Mouse (Mus musculus) central nervous system, embryonic 18 days (tissue): ENCODE data around the gene Efcab5. TPM values are rescaled to one million over a fixed set of nuclear protein-coding genes. Genes with fewer than 3 reads are reported as not detected.

Experiments
- polyA plus RNA-seq: library from polyadenylated mRNA; depleted of rRNA; stranded (reverse); fragments of >200 nt; gene quantifications from 2 replicates; pipeline ENCODE4 v1.2.3, GENCODE M21; 2012; rRNA removed

Gene Efcab5
- 3.0 and 3.2 TPM in 2 replicates for polyA plus RNA-seq

GRCm38 (mm10) chr11:77188868-77189267 is at the start of gene Efcab5:
Gene Efcab5, minus strand, starts transcription at chr11:77188968.

GRCm38 (mm10) chr11:77215951-77216760 is 27.4 kb upstream of the Efcab5 start, which contains the start of gene Ssh2:
Gene Ssh2, plus strand, starts transcription at chr11:77216287.

GRCm38 (mm10) chr11:77078273-77079134 is 110.3 kb downstream of the Efcab5 start, which contains the start of gene Nsrp1:
Gene Nsrp1, minus strand, starts transcription at chr11:77078435.

Other genes starting within 250 kb of the Efcab5 start
- 10.1 and 12.2 TPM in 2 replicates for gene Slc6a4, start 190.4 kb downstream of the Efcab5 start, polyA plus RNA-seq
- gene Nsrp1, start 110.5 kb downstream of the Efcab5 start, polyA plus RNA-seq, result 6.6 and 7.2 TPM in 2 replicates
- 21.2 and 21.4 TPM in 2 replicates for gene Ssh2, start 27.3 kb upstream of the Efcab5 start, polyA plus RNA-seq